Mouse (Mus musculus): ENCODE results near the gene Pknox2. TPM values are rescaled to one million over a fixed set of nuclear protein-coding genes. Genes with fewer than 3 reads are reported as not detected.

Pknox2 gene
- total and polyA plus RNA-seq, 2 experiments from 2014 or later: 2.0 to 7.3 TPM

DNA sequence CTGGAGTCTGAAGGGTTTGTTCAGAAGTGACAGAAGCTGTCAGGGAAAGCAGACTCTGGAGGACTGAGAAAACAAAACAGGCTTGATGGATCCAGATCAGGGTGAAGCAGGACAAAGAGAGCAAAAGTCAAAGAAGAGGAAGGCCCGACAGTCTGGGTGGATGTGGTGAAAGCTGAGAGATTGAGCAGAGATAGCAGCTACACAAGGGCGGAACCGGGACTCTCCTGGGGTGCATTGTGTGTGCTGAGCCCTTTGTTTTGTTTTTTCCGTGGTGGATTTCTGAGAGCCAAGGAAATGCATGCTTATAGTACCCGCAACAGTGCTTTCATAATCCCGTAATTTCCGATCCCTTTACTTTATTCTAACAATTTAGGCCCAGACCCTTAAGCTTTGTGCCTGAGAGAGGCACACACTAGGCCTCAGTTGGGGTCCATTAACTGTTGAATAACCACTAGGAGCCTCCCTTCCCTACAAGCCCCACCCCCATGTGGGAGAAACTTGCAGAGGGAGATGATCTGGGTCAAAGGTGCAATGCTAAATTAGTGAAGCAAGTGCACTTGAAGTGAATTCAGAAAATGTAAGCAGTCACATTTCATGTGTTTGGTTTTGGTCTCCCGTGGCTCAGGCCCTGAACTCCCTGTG lies 289.6 kb downstream of the Pknox2 start:
- Histone ChIP-seq H3K9me3 (replicated peaks; ENCODE audit: control insufficient read depth, low read length) (no peaks in the 10 kb centered on the region), H3K27me3 (ENCODE audit: control insufficient read depth, insufficient read depth, low read length) (no peaks in the 10 kb centered on the region), H3K27ac (ENCODE audit: low read depth) (no peak overlapping the region), H3K9ac (replicated peaks; ENCODE audit: low read depth, low read length) (no peak overlapping the region), H3K36me3 (replicated peaks; ENCODE audit: control insufficient read depth, insufficient read depth, low read length) (no peaks in the 10 kb centered on the region), H3K4me1 (ENCODE audit: control insufficient read depth, insufficient read depth) (no peaks in the 10 kb centered on the region), H3K4me3 (ENCODE audit: low read depth, low read length) (no peak overlapping the region), H3K4me2 (ENCODE audit: low read depth, low read length) (no peak overlapping the region)
- no peak for DNase-seq (ENCODE audit: low spot score)
- ATAC-seq (ENCODE audit: insufficient read depth, low read depth): no peak
- 38% methylated on average over 8 of the region's 8 CpGs for WGBS
- TF ChIP-seq EP300 (IDR thresholded peaks at IDR 0.05; ENCODE audit: low read depth) (no peak), CTCF (IDR thresholded peaks at IDR 0.05; ENCODE audit: low read depth) (no peak)

DNA sequence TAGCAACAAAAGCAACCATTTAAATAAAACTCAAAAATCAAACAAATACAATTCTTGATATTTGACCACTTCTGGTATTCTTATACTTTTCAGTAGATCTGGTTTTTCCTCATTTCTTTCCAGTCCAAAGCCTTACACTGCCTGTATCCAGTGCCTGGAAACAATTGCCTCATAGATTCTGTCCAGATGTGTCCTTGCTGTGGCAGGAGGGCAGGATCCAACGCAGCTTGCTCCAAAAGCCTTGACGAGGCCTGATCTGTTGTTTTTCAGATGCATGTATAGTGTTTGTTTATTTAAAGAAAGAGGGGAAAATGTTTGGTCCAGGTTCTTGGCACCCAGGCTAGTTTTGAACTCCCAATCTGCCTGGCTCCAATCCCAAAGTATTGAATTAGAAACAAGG lies 290.9 kb downstream of the Pknox2 start:
- DNase-seq (ENCODE audit: low spot score): no peak
- WGBS: 54% methylated on average over 2 of the region's 2 CpGs
- Histone ChIP-seq H3K27ac (ENCODE audit: low read depth) (no peak overlapping the region), H3K9ac (replicated peaks; ENCODE audit: low read depth, low read length) (no peak overlapping the region), H3K36me3 (replicated peaks; ENCODE audit: control insufficient read depth, insufficient read depth, low read length) (no peaks in the 10 kb centered on the region), H3K4me2 (ENCODE audit: low read depth, low read length) (no peak overlapping the region), H3K9me3 (replicated peaks; ENCODE audit: control insufficient read depth, low read length) (no peaks in the 10 kb centered on the region), H3K4me3 (ENCODE audit: low read depth, low read length) (no peak overlapping the region), H3K27me3 (ENCODE audit: control insufficient read depth, insufficient read depth, low read length) (no peaks in the 10 kb centered on the region), H3K4me1 (ENCODE audit: control insufficient read depth, insufficient read depth) (no peaks in the 10 kb centered on the region)
- ATAC-seq (ENCODE audit: insufficient read depth, low read depth): no peak
- no peak for TF ChIP-seq EP300 (IDR thresholded peaks at IDR 0.05; ENCODE audit: low read depth)
- no peak for TF ChIP-seq CTCF (IDR thresholded peaks at IDR 0.05; ENCODE audit: low read depth)

DNA sequence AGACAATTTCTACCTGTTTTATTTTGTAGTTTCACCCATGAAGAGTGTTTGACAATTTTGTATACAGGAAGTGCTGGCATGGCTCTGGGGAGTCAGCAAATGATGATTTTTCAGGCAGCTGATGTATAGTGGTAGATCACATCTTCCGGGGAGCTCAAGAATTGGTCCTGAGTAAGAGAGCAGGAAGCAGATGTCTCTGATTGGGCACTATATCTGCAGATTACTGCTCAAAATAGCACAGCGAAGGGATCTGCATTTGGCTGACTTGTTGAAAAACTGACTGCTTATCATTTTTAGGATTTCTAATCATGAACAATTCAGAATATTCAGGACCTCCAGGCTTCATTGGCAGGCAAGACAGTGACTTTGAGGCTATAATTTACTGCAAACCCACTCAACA lies 295.0 kb downstream of the Pknox2 start:
- Histone ChIP-seq H3K9me3 (replicated peaks; ENCODE audit: control insufficient read depth, low read length) (no peaks in the 10 kb centered on the region), H3K4me1 (ENCODE audit: control insufficient read depth, insufficient read depth) (no peaks in the 10 kb centered on the region), H3K27ac (ENCODE audit: low read depth) (no peak overlapping the region), H3K9ac (replicated peaks; ENCODE audit: low read depth, low read length) (no peak overlapping the region), H3K4me2 (ENCODE audit: low read depth, low read length) (no peak overlapping the region), H3K4me3 (ENCODE audit: low read depth, low read length) (no peak overlapping the region), H3K27me3 (ENCODE audit: control insufficient read depth, insufficient read depth, low read length) (no peaks in the 10 kb centered on the region), H3K36me3 (replicated peaks; ENCODE audit: control insufficient read depth, insufficient read depth, low read length) (no peaks in the 10 kb centered on the region)
- ATAC-seq (ENCODE audit: insufficient read depth, low read depth) (no peak), DNase-seq (ENCODE audit: low spot score) (no peak)
- no peak for TF ChIP-seq CTCF (IDR thresholded peaks at IDR 0.05; ENCODE audit: low read depth)
- TF ChIP-seq EP300 (IDR thresholded peaks at IDR 0.05; ENCODE audit: low read depth): no peak
- 64% methylated on average over 2 of the region's 2 CpGs for WGBS

DNA sequence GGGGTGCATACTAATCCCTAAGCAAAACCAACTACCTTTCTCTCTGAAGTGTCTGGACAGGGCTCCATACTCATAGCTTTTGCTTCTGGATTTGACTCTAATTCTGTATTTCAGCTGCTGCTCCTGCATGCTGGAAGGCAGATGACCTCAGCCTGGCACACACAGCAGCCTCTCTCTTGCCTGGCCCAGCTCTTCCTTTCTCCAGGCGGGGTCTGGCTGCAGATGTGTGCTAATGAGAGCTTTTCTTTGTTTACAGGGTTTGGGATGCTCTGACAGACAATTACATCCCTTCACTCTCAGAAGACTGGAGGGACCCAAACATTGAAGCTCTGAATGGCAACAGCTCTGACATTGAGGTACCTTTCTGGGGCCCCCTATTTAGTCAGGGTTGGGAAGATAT lies 297.1 kb downstream of the Pknox2 start:
- no peak for TF ChIP-seq EP300 (IDR thresholded peaks at IDR 0.05; ENCODE audit: low read depth)
- no peak for TF ChIP-seq CTCF (IDR thresholded peaks at IDR 0.05; ENCODE audit: low read depth)
- ATAC-seq (ENCODE audit: insufficient read depth, low read depth) (no peak), DNase-seq (ENCODE audit: low spot score) (no peak)
- H3K27ac ChIP-seq (ENCODE audit: low read depth): no peak overlapping the region
- no peaks in the 10 kb centered on the region for H3K36me3 ChIP-seq (replicated peaks; ENCODE audit: control insufficient read depth, insufficient read depth, low read length)
- no peak overlapping the region for H3K9ac ChIP-seq (replicated peaks; ENCODE audit: low read depth, low read length)
- H3K4me2 ChIP-seq (ENCODE audit: low read depth, low read length): no peak overlapping the region
- H3K4me3 ChIP-seq (ENCODE audit: low read depth, low read length): no peak overlapping the region
- no peaks in the 10 kb centered on the region for H3K4me1 ChIP-seq (ENCODE audit: control insufficient read depth, insufficient read depth)
- H3K9me3 ChIP-seq (replicated peaks; ENCODE audit: control insufficient read depth, low read length): no peaks in the 10 kb centered on the region
- no peaks in the 10 kb centered on the region for H3K27me3 ChIP-seq (ENCODE audit: control insufficient read depth, insufficient read depth, low read length)
- 32% methylated on average over 1 of the region's 1 CpGs for WGBS

DNA sequence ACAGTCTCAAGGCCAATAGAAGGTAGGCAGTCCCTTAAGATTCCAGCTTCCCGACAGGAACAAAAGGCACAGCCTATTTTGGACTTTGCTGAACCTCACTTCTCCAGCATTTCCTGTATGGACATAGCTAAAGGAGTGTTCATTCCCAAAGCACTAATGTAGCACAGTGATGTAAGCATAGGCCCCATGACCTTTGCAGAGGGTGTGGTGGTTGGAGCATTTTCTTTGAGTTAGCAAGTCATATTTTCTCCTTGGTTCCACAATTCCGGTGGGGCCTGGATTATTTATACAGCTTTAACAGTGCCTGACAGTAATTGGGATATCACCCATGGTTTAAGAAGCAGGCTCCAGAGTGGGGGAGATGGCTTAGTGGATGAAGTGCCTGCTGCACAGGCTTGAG lies 298.5 kb downstream of the Pknox2 start:
- Histone ChIP-seq H3K27ac (ENCODE audit: low read depth) (no peak overlapping the region), H3K9ac (replicated peaks; ENCODE audit: low read depth, low read length) (no peak overlapping the region), H3K4me3 (ENCODE audit: low read depth, low read length) (no peak overlapping the region), H3K9me3 (replicated peaks; ENCODE audit: control insufficient read depth, low read length) (no peaks in the 10 kb centered on the region), H3K36me3 (replicated peaks; ENCODE audit: control insufficient read depth, insufficient read depth, low read length) (no peaks in the 10 kb centered on the region), H3K4me1 (ENCODE audit: control insufficient read depth, insufficient read depth) (no peaks in the 10 kb centered on the region), H3K27me3 (ENCODE audit: control insufficient read depth, insufficient read depth, low read length) (no peaks in the 10 kb centered on the region), H3K4me2 (ENCODE audit: low read depth, low read length) (no peak overlapping the region)
- no peak for DNase-seq (ENCODE audit: low spot score)
- TF ChIP-seq EP300 (IDR thresholded peaks at IDR 0.05; ENCODE audit: low read depth) (no peak), CTCF (IDR thresholded peaks at IDR 0.05; ENCODE audit: low read depth) (no peak)
- no peak for ATAC-seq (ENCODE audit: insufficient read depth, low read depth)
- WGBS: 54% methylated on average over 2 of the region's 2 CpGs

- DNase-seq (ENCODE audit: low spot score) (no peak), ATAC-seq (ENCODE audit: insufficient read depth, low read depth) (no peak)
- Histone ChIP-seq H3K4me2 (ENCODE audit: low read depth, low read length) (no peak overlapping the region), H3K9me3 (replicated peaks; ENCODE audit: control insufficient read depth, low read length) (no peaks in the 10 kb centered on the region), H3K27me3 (ENCODE audit: control insufficient read depth, insufficient read depth, low read length) (no peaks in the 10 kb centered on the region), H3K36me3 (replicated peaks; ENCODE audit: control insufficient read depth, insufficient read depth, low read length) (no peaks in the 10 kb centered on the region), H3K9ac (replicated peaks; ENCODE audit: low read depth, low read length) (no peak overlapping the region), H3K27ac (ENCODE audit: low read depth) (no peak overlapping the region), H3K4me1 (ENCODE audit: control insufficient read depth, insufficient read depth) (no peaks in the 10 kb centered on the region), H3K4me3 (ENCODE audit: low read depth, low read length) (no peak overlapping the region)
- 43% methylated on average over 4 of the region's 4 CpGs for WGBS
- TF ChIP-seq CTCF (IDR thresholded peaks at IDR 0.05; ENCODE audit: low read depth): no peak
- TF ChIP-seq EP300 (IDR thresholded peaks at IDR 0.05; ENCODE audit: low read depth): no peak
Observed at GRCm38 (mm10) chr9:36846346-36846745, 300.9 kb downstream of the Pknox2 start.

Other genes with a start within 250 kb of the Pknox2 start
- gene Tmem218, start 60.8 kb upstream of the Pknox2 start, total RNA-seq (2014; rRNA removed; ENCODE audit: low replicate concordance): 8.2 and 11.2 TPM in 2 replicates
- 13.5 and 13.7 TPM in 2 replicates for gene Tmem218, start 60.8 kb upstream of the Pknox2 start, polyA plus RNA-seq (2015; fragmentation: Nextera tagmentation; extraction: Ambion mirVana)
- gene Slc37a2, start 108.3 kb upstream of the Pknox2 start, total RNA-seq (2014; rRNA removed; ENCODE audit: low replicate concordance): 0.92 and 3.7 TPM in 2 replicates
- gene Slc37a2, start 108.3 kb upstream of the Pknox2 start, polyA plus RNA-seq (2015; fragmentation: Nextera tagmentation; extraction: Ambion mirVana): 1.2 and 1.4 TPM in 2 replicates
- 0.99 and 4.4 TPM in 2 replicates for gene Ccdc15, start 201.0 kb upstream of the Pknox2 start, total RNA-seq (2014; rRNA removed; ENCODE audit: low replicate concordance)
- 2.5 and 2.7 TPM in 2 replicates for gene Ccdc15, start 201.0 kb upstream of the Pknox2 start, polyA plus RNA-seq (2015; fragmentation: Nextera tagmentation; extraction: Ambion mirVana)
- 0.04 TPM in 1 of 2 replicates, not detected in the other for gene Hepacam, start 219.9 kb upstream of the Pknox2 start, total RNA-seq (2014; rRNA removed; ENCODE audit: low replicate concordance)
- 0.03 and 0.10 TPM in 2 replicates for gene Hepacam, start 219.9 kb upstream of the Pknox2 start, polyA plus RNA-seq (2015; fragmentation: Nextera tagmentation; extraction: Ambion mirVana)